Mouse (Mus musculus) layer of hippocampus, adult 6 months (tissue): Measurements from ENCODE around the gene Slc5a2. TPM values are rescaled to one million over a fixed set of nuclear protein-coding genes. Genes with fewer than 3 reads are reported as not detected.

Experiments
- long read RNA-seq, 2 experiments: library from polyadenylated mRNA; unstranded; transcript quantifications; one replicate each; pipeline ENCODE4 v2.0.0; 2019 to 2020
- microRNA-seq: library from miRNA; unstranded; fragments of <30 nt; microRNA quantifications from one replicate; pipeline ENCODE4 v1.2.0, GENCODE M21; 2020
- polyA plus RNA-seq: library from polyadenylated mRNA; unstranded; fragments of <200 nt; fragmentation: Nextera tagmentation; gene quantifications from 2 replicates; pipeline ENCODE4 v1.2.3, GENCODE M21; 2021

Gene Slc5a2
- not detected in 2 replicates for polyA plus RNA-seq
- long read RNA-seq, experiment 1, result 0 reads
- long read RNA-seq, experiment 2, result 0 reads

GRCm38 (mm10) chr7:128265411-128265810 lies at the start of gene Slc5a2:
Gene Slc5a2 (plus strand): TSS chr7:128265657.

DNA sequence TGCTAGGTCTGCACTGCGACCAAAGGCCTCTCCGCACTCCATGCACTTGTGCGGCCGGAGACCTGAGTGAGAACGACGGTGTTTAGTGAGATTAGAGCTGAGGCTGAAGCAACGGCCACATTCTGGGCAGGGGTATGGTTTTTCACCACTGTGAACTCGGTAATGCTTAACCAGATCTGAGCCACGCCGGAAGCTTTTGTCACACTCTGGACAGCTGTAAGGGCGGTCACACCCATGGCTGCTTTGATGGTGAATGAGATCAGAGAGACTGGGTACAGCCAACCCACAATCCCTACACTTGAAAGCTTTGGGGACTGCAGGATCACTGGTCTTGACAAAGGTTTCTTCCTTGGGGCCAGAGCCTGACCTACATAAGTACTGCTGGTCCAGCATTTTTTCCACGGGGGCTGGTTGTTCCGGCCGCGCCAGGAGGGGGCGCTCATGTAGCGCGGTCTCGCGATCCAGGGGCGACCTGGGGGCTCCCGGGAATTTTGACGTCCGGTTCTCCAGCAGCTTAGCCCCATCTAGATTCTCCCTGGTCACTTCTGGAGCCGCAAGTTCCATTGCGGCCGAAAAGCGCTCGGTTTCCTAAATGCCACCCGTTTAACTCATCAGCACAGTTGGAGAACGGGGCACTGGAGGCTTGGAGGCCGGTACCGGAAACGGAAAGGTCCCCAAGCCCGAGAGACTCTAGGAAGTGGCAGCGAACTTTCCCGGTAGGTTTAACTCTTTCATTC lies 28.4 kb upstream of the Slc5a2 start, which contains the start of gene Armc5:
Armc5 (plus strand) TSS at position 487 of the 737 bp plus-strand sequence.

GRCm38 (mm10) chr7:128237927-128238778 lies 27.3 kb upstream of the Slc5a2 start, which contains the start of gene 9130023H24Rik:
Gene 9130023H24Rik (minus strand): TSS chr7:128238031.

DNA sequence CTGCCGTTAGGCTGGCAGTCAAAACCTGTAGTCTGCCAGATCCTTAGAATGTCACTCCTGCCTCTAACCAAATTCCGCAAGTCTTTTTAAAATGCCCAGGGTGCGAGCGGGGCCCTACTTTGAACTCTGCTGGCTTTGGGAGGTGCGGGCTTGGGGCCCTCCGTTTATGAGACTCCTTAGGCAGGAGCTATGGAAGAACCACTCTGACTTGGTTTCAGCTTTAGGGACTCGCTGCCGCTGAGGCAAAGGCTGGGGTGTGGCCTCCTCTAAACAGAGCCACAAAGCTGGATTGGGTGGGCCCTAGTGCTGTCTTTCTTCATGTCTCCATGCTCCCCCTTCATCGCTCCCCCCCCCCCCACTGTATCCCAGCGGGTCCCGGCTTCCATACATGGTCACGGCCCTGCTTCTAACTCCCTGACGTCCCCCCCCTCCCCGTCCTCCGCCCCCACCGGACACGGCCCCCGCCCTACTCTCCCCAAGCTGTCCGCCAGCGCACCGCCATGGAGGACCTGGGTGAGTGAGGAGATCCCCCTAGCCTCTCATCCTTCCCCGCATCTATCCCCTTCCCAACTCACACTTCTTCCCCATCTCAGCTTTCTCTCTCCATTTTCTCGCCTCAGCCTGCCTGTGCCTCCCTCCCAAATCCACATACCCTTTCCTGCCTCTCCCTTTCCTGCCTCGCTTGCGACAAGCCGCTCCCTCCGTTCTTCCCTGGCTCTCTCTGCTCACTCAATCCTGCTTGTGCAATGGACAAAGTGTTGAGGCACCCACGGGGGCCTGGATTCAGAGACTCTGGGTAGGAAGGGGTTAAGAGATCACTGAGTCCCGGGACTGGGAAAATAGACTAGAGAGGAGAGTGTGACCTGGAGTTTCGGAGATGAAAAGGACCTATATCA lies 18.7 kb upstream of the Slc5a2 start, which contains the start of gene Tgfb1i1:
Tgfb1i1 (plus strand) TSS at position 317 of the 896 bp plus-strand sequence.

GRCm38 (mm10) chr7:128297617-128298480 lies 32.4 kb downstream of the Slc5a2 start, which contains the start of gene BC017158:
Gene BC017158 (minus strand): TSS chr7:128298170.

Small RNA genes lying within 50 kb of the gene (microRNA-seq; reads per million reads assigned to microRNA genes)
- 4.1 reads per million, percentile 15 among the genes with 10 or more reads in this experiment for gene Mir3103

Other genes with a start within 250 kb of the Slc5a2 start
- gene Itgam, start 203.0 kb upstream of the Slc5a2 start, polyA plus RNA-seq, result 3.3 and 3.4 TPM in 2 replicates
- 0.04 TPM in 1 of 2 replicates, not detected in the other for gene Gm49368, start 203.0 kb upstream of the Slc5a2 start, polyA plus RNA-seq
- 0.14 and 0.23 TPM in 2 replicates for gene Itgax, start 136.1 kb upstream of the Slc5a2 start, polyA plus RNA-seq
- 0.50 and 0.52 TPM in 2 replicates for gene Itgad, start 111.3 kb upstream of the Slc5a2 start, polyA plus RNA-seq
- 31.1 and 37.6 TPM in 2 replicates for gene Cox6a2, start 59.3 kb upstream of the Slc5a2 start, polyA plus RNA-seq
- gene Armc5, start 28.3 kb upstream of the Slc5a2 start, polyA plus RNA-seq, result 8.8 and 10.3 TPM in 2 replicates
- gene 9130023H24Rik, start 27.6 kb upstream of the Slc5a2 start, polyA plus RNA-seq, result 3.7 and 4.2 TPM in 2 replicates
- 13.7 and 18.3 TPM in 2 replicates for gene Tgfb1i1, start 18.8 kb upstream of the Slc5a2 start, polyA plus RNA-seq
- 17.7 and 20.3 TPM in 2 replicates for gene BC017158, start 32.5 kb downstream of the Slc5a2 start, polyA plus RNA-seq
- gene Rgs10, start 153.1 kb downstream of the Slc5a2 start, polyA plus RNA-seq, result 127 and 136 TPM in 2 replicates
- gene Tial1, start 196.1 kb downstream of the Slc5a2 start, polyA plus RNA-seq, result 8.4 and 10.4 TPM in 2 replicates